Mouse (Mus musculus) kidney, adult 10 weeks (tissue): Measurements from ENCODE around the gene Gm13698. TPM values are rescaled to one million over a fixed set of nuclear protein-coding genes. Genes with fewer than 3 reads are reported as not detected.

ENCODE experiments used
- polyA plus RNA-seq: library from polyadenylated mRNA; stranded (reverse); fragments of 350-450 nt; fragmentation: Illumina TruSeq; extraction: RNeasy Lipid Tissue Mini Kit (QIAGEN cat#74804); gene quantifications from one replicate; pipeline ENCODE4 v1.2.3, GENCODE M21; 2014; ENCODE audit warnings: low read depth, low replicate concordance

Gene Gm13698
- not detected for polyA plus RNA-seq

DNA sequence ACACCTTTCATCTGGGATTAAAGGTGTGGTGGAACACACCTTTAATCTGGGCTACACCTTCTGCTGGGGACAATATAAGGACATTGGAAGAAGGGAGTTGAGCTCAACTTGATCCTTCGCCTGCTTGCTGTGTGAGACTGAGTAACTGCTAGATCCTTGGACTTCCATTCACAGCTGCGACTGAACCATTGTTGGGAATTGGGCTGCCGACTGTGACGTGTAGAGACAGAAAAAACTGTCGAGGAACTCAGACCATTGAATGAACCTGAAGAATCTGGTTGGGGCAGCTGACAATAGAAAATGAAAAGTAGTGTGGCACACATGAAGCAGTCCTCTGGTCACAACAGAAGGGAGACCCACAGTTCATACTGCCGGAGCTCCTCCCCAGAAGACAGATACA is at the start of gene Gm13698:
Gene Gm13698 (plus strand): TSS at position 301 of the 400 bp plus-strand sequence.

DNA sequence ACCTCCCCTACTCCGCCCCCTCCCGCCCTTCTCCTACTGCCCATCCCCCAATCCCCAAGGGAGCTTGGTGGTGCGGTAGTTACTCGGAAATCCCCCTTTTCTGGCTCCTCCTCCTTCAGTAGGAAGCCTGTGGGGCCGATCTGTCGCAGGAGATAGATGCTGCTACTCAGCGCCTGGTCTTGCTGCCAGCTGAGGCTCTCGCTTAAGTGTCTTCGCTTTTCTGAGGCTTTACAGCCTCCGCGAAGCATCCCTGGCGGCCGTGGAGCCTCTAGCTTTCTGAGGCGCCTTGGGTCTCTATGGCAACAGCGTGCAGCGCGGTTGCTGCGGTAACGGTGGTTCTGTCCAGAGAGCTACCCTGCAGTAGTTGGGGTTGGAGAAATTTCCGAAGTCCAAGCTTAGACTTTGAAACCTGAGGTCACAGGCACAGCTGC is 14.5 kb upstream of the Gm13698 start, which contains the start of gene Zswim2:
Gene Zswim2 (minus strand): TSS at position 298 of the 431 bp plus-strand sequence.

DNA sequence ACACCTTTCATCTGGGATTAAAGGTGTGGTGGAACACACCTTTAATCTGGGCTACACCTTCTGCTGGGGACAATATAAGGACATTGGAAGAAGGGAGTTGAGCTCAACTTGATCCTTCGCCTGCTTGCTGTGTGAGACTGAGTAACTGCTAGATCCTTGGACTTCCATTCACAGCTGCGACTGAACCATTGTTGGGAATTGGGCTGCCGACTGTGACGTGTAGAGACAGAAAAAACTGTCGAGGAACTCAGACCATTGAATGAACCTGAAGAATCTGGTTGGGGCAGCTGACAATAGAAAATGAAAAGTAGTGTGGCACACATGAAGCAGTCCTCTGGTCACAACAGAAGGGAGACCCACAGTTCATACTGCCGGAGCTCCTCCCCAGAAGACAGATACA is 5.7 kb downstream of the Gm13698 start, which contains the start of gene Gm13693:
Gene Gm13693 (plus strand): TSS at position 301 of the 400 bp plus-strand sequence.

DNA sequence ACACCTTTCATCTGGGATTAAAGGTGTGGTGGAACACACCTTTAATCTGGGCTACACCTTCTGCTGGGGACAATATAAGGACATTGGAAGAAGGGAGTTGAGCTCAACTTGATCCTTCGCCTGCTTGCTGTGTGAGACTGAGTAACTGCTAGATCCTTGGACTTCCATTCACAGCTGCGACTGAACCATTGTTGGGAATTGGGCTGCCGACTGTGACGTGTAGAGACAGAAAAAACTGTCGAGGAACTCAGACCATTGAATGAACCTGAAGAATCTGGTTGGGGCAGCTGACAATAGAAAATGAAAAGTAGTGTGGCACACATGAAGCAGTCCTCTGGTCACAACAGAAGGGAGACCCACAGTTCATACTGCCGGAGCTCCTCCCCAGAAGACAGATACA is 11.5 kb downstream of the Gm13698 start, which contains the start of gene Gm13695:
Gene Gm13695 (plus strand): TSS at position 301 of the 400 bp plus-strand sequence.

DNA sequence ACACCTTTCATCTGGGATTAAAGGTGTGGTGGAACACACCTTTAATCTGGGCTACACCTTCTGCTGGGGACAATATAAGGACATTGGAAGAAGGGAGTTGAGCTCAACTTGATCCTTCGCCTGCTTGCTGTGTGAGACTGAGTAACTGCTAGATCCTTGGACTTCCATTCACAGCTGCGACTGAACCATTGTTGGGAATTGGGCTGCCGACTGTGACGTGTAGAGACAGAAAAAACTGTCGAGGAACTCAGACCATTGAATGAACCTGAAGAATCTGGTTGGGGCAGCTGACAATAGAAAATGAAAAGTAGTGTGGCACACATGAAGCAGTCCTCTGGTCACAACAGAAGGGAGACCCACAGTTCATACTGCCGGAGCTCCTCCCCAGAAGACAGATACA is 17.3 kb downstream of the Gm13698 start, which contains the start of gene Gm13696:
Gene Gm13696 (plus strand): TSS at position 301 of the 400 bp plus-strand sequence.

DNA sequence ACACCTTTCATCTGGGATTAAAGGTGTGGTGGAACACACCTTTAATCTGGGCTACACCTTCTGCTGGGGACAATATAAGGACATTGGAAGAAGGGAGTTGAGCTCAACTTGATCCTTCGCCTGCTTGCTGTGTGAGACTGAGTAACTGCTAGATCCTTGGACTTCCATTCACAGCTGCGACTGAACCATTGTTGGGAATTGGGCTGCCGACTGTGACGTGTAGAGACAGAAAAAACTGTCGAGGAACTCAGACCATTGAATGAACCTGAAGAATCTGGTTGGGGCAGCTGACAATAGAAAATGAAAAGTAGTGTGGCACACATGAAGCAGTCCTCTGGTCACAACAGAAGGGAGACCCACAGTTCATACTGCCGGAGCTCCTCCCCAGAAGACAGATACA is 23.1 kb downstream of the Gm13698 start, which contains the start of gene Gm13694:
Gene Gm13694 (plus strand): TSS at position 301 of the 400 bp plus-strand sequence.

DNA sequence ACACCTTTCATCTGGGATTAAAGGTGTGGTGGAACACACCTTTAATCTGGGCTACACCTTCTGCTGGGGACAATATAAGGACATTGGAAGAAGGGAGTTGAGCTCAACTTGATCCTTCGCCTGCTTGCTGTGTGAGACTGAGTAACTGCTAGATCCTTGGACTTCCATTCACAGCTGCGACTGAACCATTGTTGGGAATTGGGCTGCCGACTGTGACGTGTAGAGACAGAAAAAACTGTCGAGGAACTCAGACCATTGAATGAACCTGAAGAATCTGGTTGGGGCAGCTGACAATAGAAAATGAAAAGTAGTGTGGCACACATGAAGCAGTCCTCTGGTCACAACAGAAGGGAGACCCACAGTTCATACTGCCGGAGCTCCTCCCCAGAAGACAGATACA is 28.9 kb downstream of the Gm13698 start, which contains the start of gene Gm13697:
Gene Gm13697 (plus strand): TSS at position 301 of the 400 bp plus-strand sequence.

DNA sequence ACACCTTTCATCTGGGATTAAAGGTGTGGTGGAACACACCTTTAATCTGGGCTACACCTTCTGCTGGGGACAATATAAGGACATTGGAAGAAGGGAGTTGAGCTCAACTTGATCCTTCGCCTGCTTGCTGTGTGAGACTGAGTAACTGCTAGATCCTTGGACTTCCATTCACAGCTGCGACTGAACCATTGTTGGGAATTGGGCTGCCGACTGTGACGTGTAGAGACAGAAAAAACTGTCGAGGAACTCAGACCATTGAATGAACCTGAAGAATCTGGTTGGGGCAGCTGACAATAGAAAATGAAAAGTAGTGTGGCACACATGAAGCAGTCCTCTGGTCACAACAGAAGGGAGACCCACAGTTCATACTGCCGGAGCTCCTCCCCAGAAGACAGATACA is 34.8 kb downstream of the Gm13698 start, which contains the start of gene Gm13691:
Gene Gm13691 (plus strand): TSS at position 301 of the 400 bp plus-strand sequence.

Other genes starting within 250 kb of the Gm13698 start
- 170 TPM for gene Itgav, start 231.3 kb upstream of the Gm13698 start, polyA plus RNA-seq
- 0.57 TPM for gene Fam171b, start 143.1 kb upstream of the Gm13698 start, polyA plus RNA-seq
- gene Zswim2, start 14.5 kb upstream of the Gm13698 start, polyA plus RNA-seq, result not detected
- gene Gm13693, start 5.8 kb downstream of the Gm13698 start, polyA plus RNA-seq, result not detected
- gene Gm13695, start 11.6 kb downstream of the Gm13698 start, polyA plus RNA-seq, result not detected
- gene Gm13696, start 17.4 kb downstream of the Gm13698 start, polyA plus RNA-seq, result not detected
- gene Gm13694, start 23.2 kb downstream of the Gm13698 start, polyA plus RNA-seq, result not detected
- not detected for gene Gm13697, start 29.1 kb downstream of the Gm13698 start, polyA plus RNA-seq
- not detected for gene Gm13691, start 34.9 kb downstream of the Gm13698 start, polyA plus RNA-seq